8 mouse cellular contexts compared by ENCODE assay signal in genomic region chr14:73237848-73238321, GRCm38 (mm10). TPM values are rescaled to one million over a fixed set of nuclear protein-coding genes. Genes with fewer than 3 reads are reported as not detected.
DNase-seq lines count a peak whose midpoint lies in the region; ATAC-seq lines count a peak whose summit lies in the region.

Gene Lpar6, plus strand, starts transcription at chr14:73237895.

- H3K27ac ChIP-seq in intestine, embryonic 16.5 days (ENCODE audit: low read length), result peak within 1 kb of the TSS; percentile 96
- peak within 1 kb of the TSS; percentile 84 for H3K27ac ChIP-seq in liver, embryonic 16.5 days (ENCODE audit: low read length)

- no peaks in the 10 kb centered on the region for H3K9me3 ChIP-seq in intestine, embryonic 16.5 days (ENCODE audit: control insufficient read depth, low read length)
- no peaks in the 10 kb centered on the region for H3K9me3 ChIP-seq in liver, embryonic 16.5 days (replicated peaks; ENCODE audit: control insufficient read depth, low read length)

- H3K27me3 ChIP-seq in intestine, embryonic 16.5 days (replicated peaks; ENCODE audit: control insufficient read depth, insufficient read depth, low read length), result no peaks in the 10 kb centered on the region
- no peaks in the 10 kb centered on the region for H3K27me3 ChIP-seq in liver, embryonic 16.5 days (ENCODE audit: control insufficient read depth, insufficient read depth, low read depth, low read length)

- H3K4me1 ChIP-seq in intestine, embryonic 16.5 days (ENCODE audit: control insufficient read depth, insufficient read depth, low read length), result peaks cover 8% of the 10 kb centered on the region; the same call in 1 of the 2 replicates
- H3K4me1 ChIP-seq in liver, embryonic 16.5 days (ENCODE audit: control insufficient read depth, low read depth, low read length), result peaks cover 9% of the 10 kb centered on the region

- peak; percentile 70 for ATAC-seq in common myeloid progenitor, adult 5-6 weeks (replicated peaks; ENCODE audit: low read depth, poor library complexity, severe bottlenecking)
- peak; percentile 84 for ATAC-seq in intestine, embryonic 16.5 days
- ATAC-seq in liver, embryonic 16.5 days (ENCODE audit: low read depth), result peak; percentile 49

- WGBS in intestine, embryonic 16.5 days, result under 1% methylated on average over 19 of the region's 19 CpGs
- under 1% methylated on average over 19 of the region's 19 CpGs for WGBS in liver, embryonic 16.5 days (ENCODE audit: insufficient replicate concordance)

- H3K9ac ChIP-seq in intestine, embryonic 16.5 days (ENCODE audit: low read depth, low read length), result peak within 1 kb of the TSS; percentile 77
- peak within 1 kb of the TSS; percentile 62 for H3K9ac ChIP-seq in liver, embryonic 16.5 days (ENCODE audit: low read depth, low read length)

- DNase-seq in left cerebral cortex, adult 11 months (ENCODE audit: low spot score), result peak; percentile 28
- no peak for DNase-seq in left cerebral cortex, adult 8-10 months (ENCODE audit: low spot score in 2 of 2)
- peak; percentile 98 for DNase-seq in heart, adult 11 months
- DNase-seq in neural tube, embryonic 10.5 days (ENCODE audit: extremely low spot score, low spot score), result peak; percentile 83
- DNase-seq in thymus, postnatal 14 days, result peak; percentile 67

- peak within 1 kb of the TSS; percentile 47 for H3K4me2 ChIP-seq in intestine, embryonic 16.5 days (ENCODE audit: low read depth, low read length)
- peak within 1 kb of the TSS; percentile 43 for H3K4me2 ChIP-seq in liver, embryonic 16.5 days (ENCODE audit: low read depth, low read length)

- H3K36me3 ChIP-seq in intestine, embryonic 16.5 days (ENCODE audit: control insufficient read depth, insufficient read depth, low read length), result no peaks in the 10 kb centered on the region
- no peaks in the 10 kb centered on the region; the same call in 1 of the 2 replicates for H3K36me3 ChIP-seq in liver, embryonic 16.5 days (ENCODE audit: control insufficient read depth, insufficient read depth)

- peak within 1 kb of the TSS; percentile 63 for H3K4me3 ChIP-seq in intestine, embryonic 16.5 days (ENCODE audit: low read length)
- peak within 1 kb of the TSS; percentile 55 for H3K4me3 ChIP-seq in liver, embryonic 16.5 days (ENCODE audit: low read depth, low read length)

RNA-seq across cellular contexts. Expression of gene Lpar6, which starts in this region (rescaled TPM):
- total RNA-seq in left cerebral cortex, adult 8-10 months (2022), result 1 to 10 TPM; 1.3 to 1.8 (median 1.4) TPM
- total RNA-seq in common myeloid progenitor, adult 5-6 weeks (2017), result 10.1 and 12.2 TPM in 2 replicates
- 12.1 and 13.0 TPM in 2 replicates for polyA plus RNA-seq in intestine, embryonic 16.5 days (2015; fragmentation: Nextera tagmentation; extraction: Ambion mirVana)
- polyA plus RNA-seq in liver, embryonic 16.5 days (2015; fragmentation: Nextera tagmentation; extraction: Ambion mirVana), result 5.9 TPM in 2 replicates

Comparison
In these comparisons a context has a peak if more than half of its experiments do, and no peak if none do; other contexts are left out.
1. DNase-seq: peak in left cerebral cortex, adult 11 months (single experiment), heart, adult 11 months (single experiment), neural tube, embryonic 10.5 days (single experiment) and thymus, postnatal 14 days (single experiment); none in left cerebral cortex, adult 8-10 months (0 of 2).
2. Peak in every context shown above with its lines, with median percentiles within 50 percentile points of each other: ATAC-seq.